Mouse (Mus musculus): Measurements from ENCODE around the gene Olfr1443. TPM values are rescaled to one million over a fixed set of nuclear protein-coding genes. Genes with fewer than 3 reads are reported as not detected.

The Olfr1443 gene
- polyA plus RNA-seq, 1 experiment: not detected

DNA sequence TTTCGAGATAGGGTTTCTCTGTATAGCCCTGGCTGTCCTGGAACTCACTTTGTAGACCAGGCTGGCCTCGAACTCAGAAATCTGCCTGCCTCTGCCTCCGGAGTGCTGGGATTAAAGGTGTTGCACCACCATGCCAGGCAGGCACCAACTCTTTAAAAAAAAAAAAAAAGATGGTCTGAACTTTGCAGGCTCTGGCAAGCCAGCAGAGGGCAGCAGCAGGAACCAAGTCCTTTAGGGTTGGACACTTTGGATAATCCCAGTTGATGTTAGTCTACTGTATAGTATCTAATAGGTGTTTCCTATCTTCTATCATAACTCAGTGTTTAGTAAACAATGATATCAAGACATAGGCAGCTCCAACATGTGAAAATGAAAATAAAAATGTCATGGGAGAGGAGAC lies 44.4 kb downstream of the Olfr1443 start:
- TF ChIP-seq GATA1 (IDR thresholded peaks at IDR 0.05; ENCODE audit: low read length): no peak

DNA sequence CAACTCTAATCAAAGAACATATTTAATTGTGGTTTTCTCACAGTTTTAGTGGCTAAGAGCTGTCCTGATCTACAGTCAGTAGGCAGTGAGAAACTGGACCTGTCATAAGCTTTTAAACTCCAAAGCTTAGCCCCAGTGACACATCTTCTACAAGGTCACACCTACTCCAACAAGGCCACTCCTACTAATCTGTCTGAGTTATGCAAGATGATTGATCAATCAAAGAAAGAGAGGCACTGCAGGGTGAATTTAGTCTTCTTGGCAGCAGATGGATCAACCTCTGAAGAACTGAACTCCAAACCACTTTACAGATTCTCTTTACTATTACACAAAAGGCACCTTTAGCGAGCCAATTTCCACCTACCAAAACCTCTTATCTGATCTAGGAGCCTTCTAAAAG lies 47.9 kb downstream of the Olfr1443 start:
- no peak for TF ChIP-seq GATA1 (IDR thresholded peaks at IDR 0.05; ENCODE audit: low read length)

DNA sequence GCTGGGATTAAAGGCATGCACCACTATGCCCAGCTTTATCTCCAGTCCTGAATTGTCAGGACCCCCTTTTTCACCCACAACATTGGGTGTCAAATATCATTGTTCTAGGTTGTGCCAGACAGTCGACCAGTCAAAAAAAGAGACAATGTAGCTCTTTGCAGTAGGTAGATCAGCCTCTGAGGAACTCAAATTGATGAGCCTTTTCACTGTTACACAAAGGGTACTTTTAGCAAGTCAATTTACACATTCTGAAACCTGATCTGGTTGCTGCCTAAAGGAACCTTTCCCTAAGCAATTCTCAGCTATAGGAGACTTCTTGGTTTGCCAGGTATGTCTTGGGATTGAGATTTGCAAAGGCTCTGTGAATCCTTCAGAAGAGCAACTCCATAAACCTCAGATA lies 53.1 kb downstream of the Olfr1443 start:
- no peak for TF ChIP-seq GATA1 (IDR thresholded peaks at IDR 0.05; ENCODE audit: low read length)

DNA sequence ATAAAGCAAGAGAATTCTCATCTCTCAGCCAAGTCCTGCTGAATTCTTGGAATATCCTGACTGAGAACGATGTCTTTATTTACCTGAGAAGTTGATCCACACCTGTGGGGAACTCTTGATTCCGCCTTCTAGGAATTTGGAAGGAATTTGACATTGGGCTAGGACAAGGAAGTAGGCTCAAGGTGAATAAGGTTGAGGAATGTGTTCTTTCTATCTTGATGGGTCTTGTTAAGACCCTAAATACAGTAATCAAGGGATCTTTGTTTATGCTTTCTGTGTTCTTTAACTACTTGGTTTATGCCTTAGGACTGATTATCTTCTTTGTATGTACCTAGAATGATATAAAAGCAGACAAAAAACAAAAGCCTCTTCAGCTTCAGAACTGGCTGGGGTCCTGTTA lies 54.0 kb downstream of the Olfr1443 start:
- TF ChIP-seq GATA1 (IDR thresholded peaks at IDR 0.05; ENCODE audit: low read length): no peak

Other genes starting within 250 kb of the Olfr1443 start
- not detected in 2 replicates for gene Mpeg1, start 217.3 kb upstream of the Olfr1443 start, polyA plus RNA-seq (2012)
- not detected in 2 replicates for gene Dtx4, start 176.7 kb upstream of the Olfr1443 start, polyA plus RNA-seq (2012)
- not detected in 2 replicates for gene Fam111a, start 132.4 kb upstream of the Olfr1443 start, polyA plus RNA-seq (2012)
- gene Gm4952, start 78.1 kb upstream of the Olfr1443 start, polyA plus RNA-seq (2012): not detected in 2 replicates
- not detected in 2 replicates for gene Glyat, start 44.8 kb upstream of the Olfr1443 start, polyA plus RNA-seq (2012)
- gene Olfr1442, start 7.7 kb upstream of the Olfr1443 start, polyA plus RNA-seq (2012): not detected in 2 replicates
- gene Keg1, start 17.7 kb downstream of the Olfr1443 start, polyA plus RNA-seq (2012): not detected in 2 replicates
- gene Cntf, start 87.5 kb downstream of the Olfr1443 start, polyA plus RNA-seq (2012): 0.08 TPM in 1 of 2 replicates, not detected in the other
- gene Zfp91, start 118.0 kb downstream of the Olfr1443 start, polyA plus RNA-seq (2012): 30.8 and 35.6 TPM in 2 replicates
- gene Lpxn, start 118.1 kb downstream of the Olfr1443 start, polyA plus RNA-seq (2012): 0.04 TPM in 1 of 2 replicates, not detected in the other
- gene Gm5244, start 168.6 kb downstream of the Olfr1443 start, polyA plus RNA-seq (2012): not detected in 2 replicates
- gene Olfr1444, start 179.2 kb downstream of the Olfr1443 start, polyA plus RNA-seq (2012): not detected in 2 replicates
- gene Olfr1445, start 205.7 kb downstream of the Olfr1443 start, polyA plus RNA-seq (2012): not detected in 2 replicates
- not detected in 2 replicates for gene Olfr1446, start 215.4 kb downstream of the Olfr1443 start, polyA plus RNA-seq (2012)
- gene Olfr1447, start 225.6 kb downstream of the Olfr1443 start, polyA plus RNA-seq (2012): not detected in 2 replicates
- not detected in 2 replicates for gene Olfr1448, start 246.3 kb downstream of the Olfr1443 start, polyA plus RNA-seq (2012)

Data from G1E-ER4 (cell line).